Mouse (Mus musculus) spleen, embryonic (tissue): ENCODE data around the gene Pfas.
"Not testable (repeated sequence)": the region's sequence is repeated elsewhere in the genome, so short reads cannot be mapped to it uniquely, and the experiment has no call there.

Experiments
- CTCF ChIA-PET: fragments of 350-600 bp; sonication (Branson Sonifier 250); formaldehyde crosslinking; loops from one replicate; lab custom pipeline; 2022; lab: Charles Lee

Pfas gene

DNA sequence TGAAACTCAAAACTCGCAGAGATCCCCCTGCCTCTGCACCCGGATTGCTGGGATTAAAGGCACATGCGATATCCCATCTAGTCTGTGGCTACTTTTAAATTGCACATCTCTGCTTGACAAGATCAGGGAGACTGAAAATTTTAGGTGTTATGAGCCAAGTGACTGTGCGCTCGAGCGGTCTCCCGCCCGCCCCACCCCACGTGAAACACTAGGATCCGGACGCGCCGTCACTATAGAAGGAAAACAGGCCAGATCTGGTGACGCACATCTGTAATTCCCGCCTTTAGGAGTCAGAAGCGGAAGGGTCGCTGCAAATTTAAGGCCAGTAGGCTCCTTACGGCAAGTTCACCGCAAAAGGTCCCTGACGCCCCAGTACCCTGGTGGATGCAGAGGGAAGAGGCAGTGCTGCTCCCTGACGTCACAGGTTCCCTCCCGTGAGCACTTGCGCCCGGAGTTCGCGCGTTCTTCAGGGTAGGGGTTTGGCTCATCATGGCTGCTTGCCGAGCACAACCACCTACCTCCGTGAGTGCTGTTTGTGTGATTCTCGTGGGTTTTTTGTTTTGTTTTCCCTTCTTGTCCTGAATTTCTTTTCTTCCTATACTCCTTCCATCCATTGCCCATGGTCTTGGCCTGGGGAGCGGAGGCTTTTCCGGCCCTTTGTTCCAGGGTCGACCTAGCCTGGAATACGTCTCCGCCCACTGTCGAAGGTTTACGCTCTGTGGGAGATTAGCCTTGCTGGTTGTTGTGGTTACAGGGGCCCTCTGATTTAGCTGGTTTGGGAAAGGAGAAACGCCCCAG, 7.6 kb upstream of the Pfas start, which contains the start of gene Ctc1:
TSS of gene Ctc1 (plus strand) at position 268 of the 798 bp plus-strand sequence.
- CTCF ChIA-PET = interaction anchor here (0.5 kb wide), 1 partner anchor 45 kb away, joined by 4 read pairs; no protein-coding TSS in a partner anchor

GRCm38 (mm10) chr11:69012071-69012601, 3.9 kb upstream of the Pfas start:
- CTCF ChIA-PET = interaction anchor here (1.1 kb wide), 1 partner anchor 17 kb away, joined by 3 read pairs; no protein-coding TSS in a partner anchor

GRCm38 (mm10) chr11:69011445-69011844, 3.2 kb upstream of the Pfas start:
- CTCF ChIA-PET = not testable (repeated sequence)

DNA sequence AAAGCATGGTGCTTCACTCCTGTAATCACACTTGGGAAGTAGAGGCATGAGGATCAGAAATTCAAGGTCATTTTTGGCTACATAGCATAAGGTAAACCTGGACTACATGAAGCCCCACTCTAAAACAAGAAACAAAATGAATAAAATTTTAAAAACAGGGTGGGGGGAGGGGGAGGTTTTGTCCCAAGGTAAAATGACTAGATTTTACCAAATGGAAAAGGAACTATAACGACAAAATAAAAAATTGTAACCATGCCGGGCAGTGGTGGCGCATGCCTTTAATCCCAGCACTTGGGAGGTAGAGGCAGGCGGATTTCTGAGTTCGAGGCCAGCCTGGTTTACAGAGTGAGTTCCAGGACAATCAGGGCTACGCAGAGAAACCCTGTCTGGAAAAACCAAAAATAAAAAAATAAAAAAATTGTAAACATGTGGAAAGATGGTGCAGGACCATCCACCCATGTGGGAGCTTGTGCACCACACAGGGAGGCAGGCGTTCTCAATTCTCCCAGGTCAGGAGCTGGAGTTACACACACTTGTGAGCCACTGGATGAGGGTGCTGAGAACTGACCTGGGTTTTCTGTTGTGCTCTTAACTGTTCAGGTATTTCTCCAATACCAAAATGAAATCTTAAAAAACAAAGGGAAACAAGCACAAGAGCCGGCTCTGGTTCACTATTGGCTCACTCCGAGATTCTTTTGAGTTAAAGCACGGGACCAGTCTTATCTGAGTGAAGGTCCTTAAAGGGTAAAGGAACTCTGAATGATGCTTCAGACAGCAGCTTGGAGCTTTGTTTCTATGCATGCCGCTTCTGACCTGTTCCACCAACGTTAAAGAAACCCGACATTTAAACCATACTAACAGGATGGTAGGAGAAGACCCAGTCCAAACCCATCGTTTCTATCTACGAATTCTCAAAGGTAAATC, 2.4 kb upstream of the Pfas start:
- CTCF ChIA-PET = no interaction called here

DNA sequence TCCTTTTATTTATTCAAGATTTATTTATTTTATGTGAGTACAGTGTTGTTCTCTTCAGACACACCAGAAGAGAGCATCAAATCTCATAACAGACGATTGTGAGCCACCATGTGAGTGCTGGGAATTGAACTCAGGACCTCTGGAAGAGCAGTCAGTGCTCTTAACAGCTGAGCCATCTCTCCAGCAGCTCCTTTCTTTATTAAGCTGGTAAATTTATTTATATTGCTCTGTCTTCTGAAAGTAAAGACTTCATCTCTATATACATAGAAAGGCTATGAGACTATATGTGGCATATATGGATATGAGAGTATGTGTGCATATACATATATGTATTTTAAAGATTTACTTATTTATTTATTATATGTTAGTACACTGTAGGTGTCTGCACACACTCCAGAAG, 1.2 kb upstream of the Pfas start:
- CTCF ChIA-PET = interaction anchor here (0.7 kb wide), 2 partner anchors 28 to 1956 kb away, joined by 3 to 5 read pairs; no protein-coding TSS in a partner anchor

DNA sequence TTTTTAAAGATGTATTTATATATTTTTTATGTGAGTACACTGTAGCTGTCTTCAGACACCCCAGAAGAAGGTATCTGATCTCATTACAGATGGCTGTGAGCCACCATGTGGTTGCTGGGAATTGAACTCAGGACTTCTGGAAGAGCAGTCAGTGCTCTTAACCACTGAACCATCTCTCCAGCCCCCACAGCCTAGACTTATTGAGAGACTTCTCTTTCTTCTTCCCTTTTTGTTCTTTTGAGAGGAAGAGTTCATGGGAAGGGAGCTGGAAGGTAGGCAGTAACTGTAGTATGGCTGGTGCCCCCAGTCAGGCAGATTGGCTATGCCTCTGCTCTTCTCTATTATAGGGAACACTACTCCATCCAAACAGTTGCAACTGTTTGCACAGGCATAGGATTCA, 1.7 kb downstream of the Pfas start:
- CTCF ChIA-PET = interaction anchor here (0.5 kb wide), 1 partner anchor 982 kb away, joined by 3 read pairs; no protein-coding TSS in a partner anchor

GRCm38 (mm10) chr11:69005193-69005592, 3.1 kb downstream of the Pfas start:
- CTCF ChIA-PET = interaction anchor here (0.6 kb wide), 1 partner anchor 193 kb away, joined by 3 read pairs; no protein-coding TSS in a partner anchor

GRCm38 (mm10) chr11:69003592-69003991, 4.7 kb downstream of the Pfas start:
- CTCF ChIA-PET = interaction anchor here (0.5 kb wide), 1 partner anchor 146 kb away, joined by 10 read pairs; no protein-coding TSS in a partner anchor

DNA sequence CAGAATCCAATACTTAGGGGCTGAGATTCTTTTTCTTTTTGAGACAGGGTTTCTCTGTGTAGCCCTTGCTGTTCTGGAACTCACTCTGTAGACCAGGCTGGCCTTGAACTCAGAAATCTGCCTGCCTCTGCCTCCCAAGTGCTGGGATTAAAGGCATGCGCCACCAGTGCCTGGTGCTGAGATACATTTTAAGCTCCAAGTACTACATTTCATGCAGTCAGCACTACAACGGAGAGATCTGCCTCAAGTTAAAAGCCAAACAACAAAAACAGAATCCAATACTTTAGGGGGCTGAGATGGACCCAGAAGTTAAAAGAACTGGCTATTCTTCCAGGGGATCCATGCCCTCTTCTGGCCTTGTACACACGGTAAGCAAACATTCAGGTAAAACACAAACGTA, 5.5 kb downstream of the Pfas start:
- CTCF ChIA-PET = not testable (repeated sequence)

DNA sequence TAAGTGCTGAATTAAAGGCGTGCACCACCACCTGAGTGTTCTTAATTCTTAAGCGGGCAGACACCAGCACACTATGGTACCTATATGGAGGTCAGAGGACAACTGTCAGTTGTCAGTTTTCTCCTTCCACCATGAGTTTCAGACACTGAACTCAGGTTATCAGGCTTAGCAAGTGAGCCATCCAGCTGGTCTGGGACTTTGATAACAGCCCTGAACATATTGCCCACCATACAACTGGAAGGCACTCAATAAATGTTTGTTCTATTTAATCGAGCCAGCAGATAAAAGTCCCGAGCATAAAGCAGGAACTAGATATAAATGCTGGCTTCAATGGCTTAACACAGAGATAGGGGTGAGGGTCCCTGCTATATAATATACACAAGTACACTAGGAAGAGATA, 11.2 kb downstream of the Pfas start:
- CTCF ChIA-PET = no interaction called here

- CTCF ChIA-PET = no interaction called here
Observed at GRCm38 (mm10) chr11:68994377-68994776, 13.9 kb downstream of the Pfas start.

DNA sequence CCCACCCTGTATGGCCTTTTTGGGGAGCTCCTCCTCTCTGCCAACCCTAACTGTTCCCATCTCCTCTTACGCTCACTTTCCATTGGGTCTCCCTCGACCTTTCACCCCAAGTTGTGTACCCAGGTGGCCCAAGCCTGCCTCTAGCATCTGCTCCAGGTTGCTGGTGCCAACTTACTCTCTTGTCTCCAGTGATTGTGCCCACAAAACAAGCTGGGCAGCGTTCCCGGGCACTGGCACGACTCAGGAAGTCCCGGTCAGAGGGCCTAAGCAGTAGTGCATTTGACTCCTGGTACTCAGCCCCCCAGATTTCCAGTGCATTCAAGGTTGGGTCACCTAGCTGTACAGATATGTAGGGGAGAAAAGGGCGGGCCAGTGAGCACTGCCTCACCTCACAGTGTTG, 15.1 kb downstream of the Pfas start:
- CTCF ChIA-PET = no interaction called here

- CTCF ChIA-PET = no interaction called here
Observed at GRCm38 (mm10) chr11:68988341-68988740, 19.9 kb downstream of the Pfas start.

DNA sequence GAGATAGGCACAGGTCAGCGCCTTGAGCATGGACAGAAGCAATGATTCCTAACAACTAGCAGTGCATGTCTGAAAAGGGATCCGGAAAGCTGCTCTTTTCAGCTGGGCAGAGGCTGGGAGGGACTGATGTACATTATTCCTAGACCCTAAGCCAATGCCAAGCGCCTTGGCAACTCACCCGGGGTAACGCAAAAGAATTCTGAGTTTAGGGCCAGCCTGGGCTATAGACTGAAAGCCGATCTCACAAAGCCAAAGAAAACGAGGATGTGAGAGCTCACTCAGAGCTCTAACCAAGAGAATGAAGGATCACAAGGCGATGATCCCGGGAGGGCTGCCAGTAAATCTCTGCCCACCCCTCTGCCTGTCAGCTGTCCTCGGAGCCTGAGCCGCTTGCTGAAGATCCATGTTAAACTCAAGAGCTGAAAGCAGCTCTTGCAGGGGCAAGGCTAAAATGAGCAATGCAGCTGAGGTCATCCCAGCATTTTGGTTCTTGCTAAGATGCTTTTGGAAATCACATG, 20.8 kb downstream of the Pfas start:
- CTCF ChIA-PET = no interaction called here

DNA sequence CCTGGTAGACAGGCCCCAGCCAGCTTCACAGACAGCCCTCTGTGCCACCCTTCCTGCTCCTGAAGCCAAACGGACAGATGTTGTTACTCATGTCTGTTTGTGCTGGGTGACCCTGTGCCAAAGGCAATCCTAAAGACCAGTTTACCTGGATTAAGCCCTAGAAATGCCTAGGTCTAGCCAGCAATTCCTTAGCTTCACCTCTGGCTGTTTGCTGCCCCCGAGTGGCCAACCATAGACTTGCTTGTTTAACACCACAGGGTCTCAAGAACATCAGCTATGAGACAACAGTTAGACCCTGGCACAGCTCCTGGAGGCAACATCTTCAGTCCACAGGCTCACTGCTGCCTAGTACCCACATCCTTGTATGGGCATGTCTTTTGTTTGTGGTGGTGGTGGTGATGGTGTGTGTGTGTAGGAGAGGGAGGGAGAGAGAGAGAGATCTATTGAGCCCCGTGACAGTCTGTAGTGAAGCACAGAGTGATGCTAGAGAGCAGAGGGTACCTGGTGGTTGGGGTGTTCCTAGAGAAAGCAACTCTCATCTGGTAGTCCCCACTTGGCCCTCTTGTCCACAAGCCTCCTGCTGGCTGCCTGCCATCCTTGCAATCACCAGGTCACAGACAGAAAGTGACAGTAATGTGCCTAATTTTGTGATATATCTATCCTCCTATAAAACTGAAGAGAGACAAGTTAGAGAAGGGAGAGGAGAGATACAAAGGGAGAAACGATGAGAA, 25.5 kb downstream of the Pfas start:
- CTCF ChIA-PET = interaction anchor here (3.4 kb wide), 1 partner anchor 15 kb away, joined by 22 read pairs; the partner anchor contains the start of gene Slc25a35

- CTCF ChIA-PET = interaction anchor here (0.7 to 3.4 kb wide), 2 partner anchors 13 to 258 kb away, joined by 9 to 22 read pairs; partner anchors contain the start of gene Slc25a35
Observed at GRCm38 (mm10) chr11:68980919-68981318, 27.3 kb downstream of the Pfas start.

DNA sequence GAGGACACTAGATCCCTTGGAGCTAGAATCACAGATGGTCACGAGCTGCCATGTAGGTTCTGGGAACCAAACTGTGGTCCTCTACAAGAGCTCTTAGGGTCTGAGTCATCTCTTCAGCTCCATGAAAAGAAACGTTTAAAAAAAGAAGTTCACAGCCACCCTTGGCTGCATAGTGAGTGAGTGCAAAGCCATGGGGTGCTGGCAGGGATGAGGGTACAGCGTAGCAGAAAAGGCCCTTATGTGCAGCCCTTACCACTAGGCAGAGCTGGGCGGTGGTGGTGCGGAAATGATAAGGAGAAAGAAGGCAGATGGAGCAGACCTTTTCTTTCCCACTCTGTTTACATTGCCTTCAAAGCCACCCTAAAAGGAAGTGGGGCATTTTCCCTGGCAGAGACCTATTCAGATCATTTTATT, 28.9 kb downstream of the Pfas start:
- CTCF ChIA-PET = interaction anchor here (0.6 to 3.4 kb wide), 2 partner anchors 11 to 36 kb away, joined by 5 to 22 read pairs; partner anchors contain the start of gene Slc25a35

GRCm38 (mm10) chr11:68975601-68976000, 32.7 kb downstream of the Pfas start:
- CTCF ChIA-PET = interaction anchor here (0.6 kb wide), 1 partner anchor 9 kb away, joined by 5 read pairs; no protein-coding TSS in a partner anchor

DNA sequence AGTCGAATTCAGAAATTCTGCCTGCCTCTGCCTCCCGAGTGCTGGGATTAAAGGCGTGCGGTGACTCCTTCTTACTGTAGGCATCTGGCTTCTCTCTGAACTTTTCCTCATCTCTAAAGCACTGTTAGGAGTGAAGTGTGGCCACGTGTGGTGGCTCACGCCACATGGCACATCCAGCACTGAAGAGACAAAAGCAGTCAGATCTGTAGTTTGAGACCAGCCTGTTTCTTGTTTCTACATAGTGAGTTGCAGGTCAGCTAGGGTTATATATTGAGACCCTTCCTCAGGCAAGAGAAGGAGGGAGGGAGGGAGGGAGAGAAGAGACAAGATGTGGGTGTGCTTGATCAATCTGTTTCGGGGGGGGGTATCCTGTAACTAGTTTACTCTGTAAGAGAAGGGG, 33.2 kb downstream of the Pfas start, which contains the start of gene Rangrf:
TSS of gene Rangrf (minus strand) at position 101 of the 400 bp plus-strand sequence.
- CTCF ChIA-PET = interaction anchor here (0.7 kb wide), 1 partner anchor 66 kb away, joined by 4 read pairs; no protein-coding TSS in a partner anchor

- CTCF ChIA-PET = no interaction called here
Observed at GRCm38 (mm10) chr11:68974059-68974450, 34.2 kb downstream of the Pfas start.
